Mouse (Mus musculus) neural tube, embryonic 11.5 days (tissue): ENCODE data around the gene Kcnmb4. TPM values are rescaled to one million over a fixed set of nuclear protein-coding genes. Genes with fewer than 3 reads are reported as not detected.

Experiments
- ATAC-seq: fragments of 200-750 bp; cut with Nextera tagmentation; 2 replicates; pipeline ENCODE4 v1.8.0; 2017; ENCODE audit warnings: moderate number of reproducible peaks, mild to moderate bottlenecking, moderate TSS enrichment, moderate library complexity; ENCODE audit not compliant: insufficient read depth, low FRiP score, low TSS enrichment
- DNase-seq: peaks from one replicate; pipeline ENCODE4 v3.0.0-alpha.2; 2015; ENCODE audit warnings: low spot score
- H3K27ac ChIP-seq: fragments of 300-500 bp; sonication (generic); 2 replicates; pipeline ENCODE4 v1.5.1; 2014; ENCODE audit warnings: low read depth, mild to moderate bottlenecking, low read length
- H3K27me3 ChIP-seq: fragments of 300-500 bp; sonication (generic); 2 replicates; pipeline ENCODE4 v1.6.1; 2014; ENCODE audit warnings: mild to moderate bottlenecking, low read length, mixed read lengths; ENCODE audit not compliant: control insufficient read depth, insufficient read depth
- H3K36me3 ChIP-seq: fragments of 300-500 bp; sonication (generic); 2 replicates; pipeline ENCODE4 v1.6.1; 2014; ENCODE audit warnings: mild to moderate bottlenecking, low read length, moderate library complexity, mixed read lengths; ENCODE audit not compliant: control insufficient read depth, insufficient read depth
- H3K4me1 ChIP-seq: fragments of 300-500 bp; sonication (generic); 2 replicates; pipeline ENCODE4 v1.6.1; 2014; ENCODE audit warnings: low read length, mixed read lengths; ENCODE audit not compliant: control insufficient read depth, insufficient read depth
- H3K4me2 ChIP-seq: fragments of 300-500 bp; sonication (generic); 2 replicates; pipeline ENCODE4 v1.6.1; 2014; ENCODE audit warnings: low read depth, mild to moderate bottlenecking, moderate library complexity
- H3K4me3 ChIP-seq: fragments of 300-500 bp; sonication (generic); 2 replicates; pipeline ENCODE4 v1.5.1; 2014; ENCODE audit warnings: low read depth, low read length
- H3K9ac ChIP-seq: fragments of 300-500 bp; sonication (generic); 2 replicates; pipeline ENCODE4 v1.6.1; 2014; ENCODE audit warnings: mild to moderate bottlenecking, low read length
- H3K9me3 ChIP-seq: fragments of 300-500 bp; sonication (generic); 2 replicates; pipeline ENCODE4 v1.6.1; 2016; ENCODE audit warnings: low read length; ENCODE audit not compliant: control insufficient read depth
- WGBS: fragments of 180-500 bp; shearing (Covaris S2); extraction: QIAGEN DNeasy Blood & Tissue Kit; methylation state at CpG from one replicate; pipeline ENCODE4 v1.1.7; 2014; 5-methylcytosine and 5-hydroxymethylcytosine counted together
- polyA plus RNA-seq: library from polyadenylated mRNA; unstranded; fragments of >200 nt; fragmentation: Nextera tagmentation; extraction: Ambion mirVana; gene quantifications from 2 replicates; pipeline ENCODE4 v1.2.1, GENCODE M21; 2014

Kcnmb4 gene
- polyA plus RNA-seq, 1 experiment from 2014 or later = 14.1 TPM

DNA sequence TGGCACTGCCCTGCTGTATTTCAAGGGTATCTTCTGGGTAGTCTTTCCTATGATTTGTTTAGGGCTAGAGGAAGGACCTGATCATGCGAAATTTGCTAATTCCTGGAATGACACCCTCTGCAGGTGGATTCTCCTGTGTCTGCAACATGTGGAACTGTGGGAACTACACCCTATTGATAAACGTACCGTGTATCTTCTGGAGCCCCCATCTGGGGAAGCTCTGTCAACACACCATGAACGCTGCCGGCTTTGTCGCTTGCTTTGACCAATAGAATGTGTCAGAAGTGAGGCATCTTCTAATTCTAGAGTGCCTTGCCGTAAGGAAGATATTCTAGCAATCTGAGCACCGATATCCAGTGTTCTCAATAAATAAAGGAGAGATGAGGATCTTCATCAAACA lies 28.9 kb downstream of the Kcnmb4 start:
- 97% methylated on average over 8 of the region's 8 CpGs for WGBS
- Histone ChIP-seq H3K4me3 (no peak overlapping the region), H3K4me2 (no peak overlapping the region), H3K27me3 (no peaks in the 10 kb centered on the region), H3K9me3 (no peaks in the 10 kb centered on the region), H3K27ac (no peak overlapping the region), H3K36me3 (no peaks in the 10 kb centered on the region), H3K9ac (no peak overlapping the region), H3K4me1 (no peaks in the 10 kb centered on the region)
- DNase-seq (no peak), ATAC-seq (no peak)

GRCm38 (mm10) chr10:116444371-116444770 lies 29.3 kb downstream of the Kcnmb4 start:
- Histone ChIP-seq H3K36me3 (no peaks in the 10 kb centered on the region), H3K4me1 (no peaks in the 10 kb centered on the region), H3K4me3 (no peak overlapping the region), H3K27ac (no peak overlapping the region), H3K9me3 (no peaks in the 10 kb centered on the region), H3K9ac (no peak overlapping the region), H3K27me3 (no peaks in the 10 kb centered on the region), H3K4me2 (no peak overlapping the region)
- 92% methylated on average over 10 of the region's 10 CpGs for WGBS
- DNase-seq (no peak), ATAC-seq (no peak)

DNA sequence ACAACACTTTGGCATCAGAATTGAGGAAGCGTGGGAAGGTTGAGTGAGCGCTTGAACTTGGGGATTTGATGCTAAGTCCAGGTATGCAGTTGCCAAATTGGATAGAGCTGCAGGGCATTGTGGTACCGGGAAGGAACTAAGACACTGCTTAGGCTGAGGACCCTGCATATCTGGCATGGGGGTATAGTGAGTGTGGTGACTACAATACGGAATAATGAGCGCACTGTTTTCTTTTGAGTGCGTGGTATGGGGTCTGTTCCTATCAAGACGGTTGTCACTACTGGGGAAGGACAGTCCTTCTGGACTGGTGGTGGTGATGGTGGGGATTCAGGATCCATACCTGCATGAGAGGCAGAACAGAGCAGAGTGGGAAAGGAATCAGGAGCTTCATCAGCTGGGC lies 32.7 kb downstream of the Kcnmb4 start:
- H3K27ac ChIP-seq = no peak overlapping the region
- no peaks in the 10 kb centered on the region for H3K27me3 ChIP-seq
- WGBS = 96% methylated on average over 7 of the region's 7 CpGs
- no peak overlapping the region for H3K4me3 ChIP-seq
- DNase-seq (no peak), ATAC-seq (no peak)
- H3K9ac ChIP-seq = no peak overlapping the region
- H3K4me1 ChIP-seq = no peaks in the 10 kb centered on the region
- H3K36me3 ChIP-seq = no peaks in the 10 kb centered on the region
- no peak overlapping the region for H3K4me2 ChIP-seq
- no peaks in the 10 kb centered on the region for H3K9me3 ChIP-seq

DNA sequence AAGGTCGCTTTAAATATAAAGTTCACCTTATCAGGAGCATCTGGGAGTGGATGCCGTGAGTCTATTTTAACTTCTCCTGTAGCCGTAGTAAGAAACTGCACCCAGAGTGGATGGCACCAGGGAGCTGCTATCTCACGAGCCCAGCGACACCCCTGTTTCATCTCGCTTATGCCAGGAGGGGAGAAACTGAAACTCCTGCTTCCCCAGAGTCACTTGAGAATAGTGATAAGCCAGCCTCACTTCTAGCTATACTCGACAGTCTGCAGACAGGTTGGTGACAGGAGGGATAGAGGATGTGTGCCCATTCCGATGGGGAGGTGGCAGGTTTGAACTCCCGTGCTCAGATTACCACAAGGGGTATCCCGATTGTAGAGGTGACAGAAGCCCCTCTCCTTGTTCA lies 33.6 kb downstream of the Kcnmb4 start:
- WGBS = 93% methylated on average over 10 of the region's 10 CpGs
- H3K4me3 ChIP-seq = no peak overlapping the region
- no peaks in the 10 kb centered on the region for H3K9me3 ChIP-seq
- H3K4me1 ChIP-seq = no peaks in the 10 kb centered on the region
- no peak overlapping the region for H3K9ac ChIP-seq
- DNase-seq = no peak
- H3K27ac ChIP-seq = no peak overlapping the region
- H3K36me3 ChIP-seq = no peaks in the 10 kb centered on the region
- ATAC-seq = no peak
- no peaks in the 10 kb centered on the region for H3K27me3 ChIP-seq
- no peak overlapping the region for H3K4me2 ChIP-seq

DNA sequence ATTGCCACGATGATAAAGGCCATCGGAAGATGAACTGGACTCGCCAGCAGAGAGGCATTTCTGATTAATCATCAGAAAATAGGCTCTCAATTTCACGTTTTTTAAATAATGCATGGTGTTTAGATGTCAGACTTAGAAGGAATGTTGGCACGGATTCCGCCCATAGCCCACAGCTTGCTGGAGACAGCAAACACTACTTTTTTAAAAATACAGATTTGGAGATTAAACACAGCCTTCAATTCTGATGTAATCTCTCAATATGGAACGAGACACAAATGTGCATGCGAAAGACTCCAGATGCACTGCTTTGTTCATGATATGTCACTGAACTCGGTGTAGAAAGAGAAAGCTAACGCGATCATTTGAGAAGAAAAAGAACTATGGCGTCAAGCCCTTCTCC lies 38.2 kb downstream of the Kcnmb4 start:
- Histone ChIP-seq H3K27me3 (no peaks in the 10 kb centered on the region), H3K4me1 (no peaks in the 10 kb centered on the region), H3K9me3 (no peaks in the 10 kb centered on the region), H3K36me3 (no peaks in the 10 kb centered on the region), H3K27ac (no peak overlapping the region), H3K4me2 (no peak overlapping the region), H3K4me3 (no peak overlapping the region), H3K9ac (no peak overlapping the region)
- DNase-seq = no peak
- ATAC-seq = no peak
- 92% methylated on average over 12 of the region's 12 CpGs for WGBS

DNA sequence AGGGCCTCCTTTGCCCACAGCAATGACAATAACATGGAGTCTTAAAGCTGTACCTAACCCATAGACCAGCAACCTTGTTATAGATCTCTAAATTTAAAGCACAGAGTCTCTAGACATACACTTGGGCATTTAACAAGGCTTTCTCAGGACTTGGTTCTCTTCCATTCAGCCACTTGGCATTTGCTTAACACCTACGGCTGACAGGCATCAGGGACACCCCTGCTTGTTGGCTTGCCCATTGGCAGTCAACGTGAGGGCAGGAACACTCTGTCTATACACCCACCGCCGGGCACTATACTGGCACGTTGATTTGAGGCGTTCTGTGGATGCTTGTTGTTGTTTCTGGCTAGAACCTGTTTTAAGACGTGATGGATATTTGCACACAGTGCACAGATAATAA lies 41.3 kb downstream of the Kcnmb4 start:
- no peak overlapping the region for H3K4me2 ChIP-seq
- H3K36me3 ChIP-seq = no peaks in the 10 kb centered on the region; the same call in 1 of the 2 replicates
- no peak overlapping the region for H3K4me3 ChIP-seq
- no peak overlapping the region for H3K9ac ChIP-seq
- no peak for ATAC-seq
- no peaks in the 10 kb centered on the region for H3K9me3 ChIP-seq
- 92% methylated on average over 7 of the region's 7 CpGs for WGBS
- H3K27ac ChIP-seq = no peak overlapping the region
- no peak for DNase-seq
- no peaks in the 10 kb centered on the region for H3K4me1 ChIP-seq
- no peaks in the 10 kb centered on the region for H3K27me3 ChIP-seq

DNA sequence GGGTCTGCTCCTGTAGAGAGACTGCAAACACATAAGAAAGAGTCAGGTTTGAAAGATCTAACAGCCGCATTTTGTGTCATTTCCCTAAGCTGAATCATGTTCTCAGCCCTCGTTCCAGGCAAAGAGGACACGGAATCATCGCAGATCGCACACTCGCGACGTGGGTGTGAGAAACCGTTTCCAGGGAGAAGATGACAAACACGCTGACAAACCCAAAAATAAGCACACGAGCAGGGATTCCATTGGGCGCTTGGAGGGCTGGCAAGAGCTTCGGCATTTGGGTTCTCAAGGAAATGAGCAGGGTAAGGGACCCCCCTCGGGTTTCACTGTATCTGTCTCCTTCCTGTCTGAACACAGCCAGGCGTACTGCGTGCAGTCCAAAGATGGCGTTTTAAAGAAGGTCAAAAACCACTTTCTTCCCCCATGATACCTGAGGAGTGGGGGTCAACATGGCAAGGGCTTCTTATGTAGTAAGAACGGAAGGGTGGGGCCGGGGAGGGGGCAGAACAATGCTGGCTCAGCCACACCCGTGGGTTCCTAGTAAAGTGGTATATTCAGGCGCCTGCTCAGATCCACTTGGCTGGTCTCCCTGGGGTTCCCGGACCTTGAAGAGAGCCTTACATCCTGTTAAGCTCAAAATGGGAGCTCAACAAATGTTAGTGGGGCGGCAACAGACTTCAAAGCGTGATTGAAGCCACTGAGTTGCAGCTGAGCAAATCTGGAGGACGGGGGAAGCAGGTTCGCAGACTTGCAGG lies 45.5 kb downstream of the Kcnmb4 start:
- no peak overlapping the region for H3K27ac ChIP-seq
- no peak overlapping the region for H3K4me2 ChIP-seq
- DNase-seq (no peak), ATAC-seq (no peak)
- no peaks in the 10 kb centered on the region; the same call in 1 of the 2 replicates for H3K36me3 ChIP-seq
- no peaks in the 10 kb centered on the region for H3K9me3 ChIP-seq
- H3K4me1 ChIP-seq = no peaks in the 10 kb centered on the region
- H3K4me3 ChIP-seq = no peak overlapping the region
- H3K9ac ChIP-seq = no peak overlapping the region
- 94% methylated on average over 26 of the region's 26 CpGs for WGBS
- no peaks in the 10 kb centered on the region for H3K27me3 ChIP-seq

DNA sequence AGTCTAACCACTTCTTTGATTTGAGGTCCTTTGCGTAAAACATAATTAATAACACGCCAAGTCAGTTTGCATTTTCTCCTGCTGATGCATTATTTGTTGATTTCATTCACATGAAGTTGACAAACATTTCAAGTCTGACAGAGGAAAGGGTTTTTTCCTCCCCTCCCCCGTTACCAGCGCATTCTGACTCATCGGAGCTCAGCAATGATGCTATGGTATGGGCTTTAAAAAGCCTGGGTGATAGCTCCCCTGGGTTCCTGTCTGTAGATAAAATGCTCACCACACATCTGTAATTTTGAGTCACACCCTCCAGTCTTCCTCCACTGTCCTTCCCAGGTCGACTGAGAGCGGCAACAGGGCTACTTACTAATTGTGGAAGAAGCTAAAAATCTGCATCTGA lies 47.5 kb downstream of the Kcnmb4 start:
- WGBS = 89% methylated on average over 7 of the region's 7 CpGs
- Histone ChIP-seq H3K27ac (no peak overlapping the region), H3K9ac (no peak overlapping the region), H3K4me1 (no peaks in the 10 kb centered on the region), H3K4me2 (no peak overlapping the region), H3K36me3 (no peaks in the 10 kb centered on the region; the same call in 1 of the 2 replicates), H3K27me3 (no peaks in the 10 kb centered on the region), H3K4me3 (no peak overlapping the region), H3K9me3 (no peaks in the 10 kb centered on the region)
- no peak for ATAC-seq
- DNase-seq = no peak

- Histone ChIP-seq H3K27me3 (no peaks in the 10 kb centered on the region), H3K4me1 (no peaks in the 10 kb centered on the region), H3K36me3 (no peaks in the 10 kb centered on the region; the same call in 1 of the 2 replicates), H3K27ac (no peak overlapping the region), H3K4me3 (no peak overlapping the region), H3K4me2 (no peak overlapping the region), H3K9me3 (no peaks in the 10 kb centered on the region), H3K9ac (no peak overlapping the region)
- DNase-seq (no peak), ATAC-seq (no peak)
- WGBS = 91% methylated on average over 6 of the region's 6 CpGs
Measured at GRCm38 (mm10) chr10:116424921-116425320, 48.8 kb downstream of the Kcnmb4 start.
